Mouse (Mus musculus) layer of hippocampus, adult 18-20 months (tissue): Measurements from ENCODE around the gene Zfp810. TPM values are rescaled to one million over a fixed set of nuclear protein-coding genes. Genes with fewer than 3 reads are reported as not detected.
A peak's percentile ranks its signal among the peaks of the same experiment; 100 is the strongest.
"Not testable (repeated sequence)": the region's sequence is repeated elsewhere in the genome, so short reads cannot be mapped to it uniquely, and the experiment has no call there.

ENCODE experiments used
- DNase-seq, 2 experiments: peaks; one replicate each; pipeline ENCODE4 v3.0.0; 2022; ENCODE audit warnings: low spot score in 2 of 2
- long read RNA-seq: library from polyadenylated mRNA; stranded (forward); transcript quantifications from one replicate; pipeline ENCODE4 v2.0.0, GENCODE M21; 2021
- total RNA-seq, 2 experiments: library from RNA; stranded (reverse); gene quantifications; 2 replicates each; pipeline ENCODE4 v1.2.3; 2021

The Zfp810 gene
- 10 to 100 TPM; 14.5 TPM for total RNA-seq
- long read RNA-seq, transcript Zfp810-201 (8 exons, 3,238 nt) = major isoform, 6 of 13 reads
- long read RNA-seq, partial matches to known transcripts = 0 of 13 reads
- long read RNA-seq, other reads (novel, unspliced or antisense) = 7 of 13 reads

GRCm38 (mm10) chr9:22307156-22307919, at the start of gene Zfp810:
Gene Zfp810, minus strand, starts transcription at chr9:22307648.
- peak; percentile 92 to 96 for DNase-seq

GRCm38 (mm10) chr9:22355919-22356318, 48.5 kb upstream of the Zfp810 start:
- no peak for DNase-seq

- no peak for DNase-seq
Observed at GRCm38 (mm10) chr9:22353901-22354300, 46.5 kb upstream of the Zfp810 start.

GRCm38 (mm10) chr9:22353465-22353864, 46.0 kb upstream of the Zfp810 start:
- DNase-seq = no peak

GRCm38 (mm10) chr9:22340331-22340730, 32.9 kb upstream of the Zfp810 start:
- no peak for DNase-seq

- no peak for DNase-seq
Observed at GRCm38 (mm10) chr9:22337217-22337616, 29.8 kb upstream of the Zfp810 start.

GRCm38 (mm10) chr9:22327475-22328387, 20.3 kb upstream of the Zfp810 start:
- DNase-seq = peak; percentile 54 to 79

GRCm38 (mm10) chr9:22327099-22327474, 19.6 kb upstream of the Zfp810 start:
- no peak for DNase-seq

- DNase-seq = no peak
Observed at GRCm38 (mm10) chr9:22324579-22324978, 17.1 kb upstream of the Zfp810 start.

- no peak for DNase-seq
Observed at GRCm38 (mm10) chr9:22322381-22323211, 15.1 kb upstream of the Zfp810 start.

- no peak for DNase-seq
Observed at GRCm38 (mm10) chr9:22319109-22319508, 11.7 kb upstream of the Zfp810 start.

GRCm38 (mm10) chr9:22316047-22316446, 8.6 kb upstream of the Zfp810 start:
- not testable (repeated sequence) for DNase-seq

- DNase-seq = no peak
Observed at GRCm38 (mm10) chr9:22314066-22314465, 6.6 kb upstream of the Zfp810 start.

- no peak for DNase-seq
Observed at GRCm38 (mm10) chr9:22313218-22313617, 5.8 kb upstream of the Zfp810 start.

GRCm38 (mm10) chr9:22309651-22310050, 2.2 kb upstream of the Zfp810 start:
- DNase-seq = no peak

- not testable (repeated sequence) for DNase-seq
Observed at GRCm38 (mm10) chr9:22307920-22308262, 443 bp upstream of the Zfp810 start.

GRCm38 (mm10) chr9:22306726-22307125, 722 bp downstream of the Zfp810 start:
- DNase-seq = no peak

GRCm38 (mm10) chr9:22302199-22302598, 5.2 kb downstream of the Zfp810 start:
- no peak for DNase-seq

- DNase-seq = no peak
Observed at GRCm38 (mm10) chr9:22278733-22279132, 28.7 kb downstream of the Zfp810 start.

- DNase-seq = no peak
Observed at GRCm38 (mm10) chr9:22268886-22269285, 38.6 kb downstream of the Zfp810 start.

- DNase-seq = no peak
Observed at GRCm38 (mm10) chr9:22262611-22263010, 44.8 kb downstream of the Zfp810 start.
